Mouse (Mus musculus): ENCODE data around the gene Itga5.

Gene Itga5

GRCm38 (mm10) chr15:103365471-103366375, 840 bp downstream of the Itga5 start:
- in situ Hi-C loops (cut with MboI, MseI) = no loop called here

DNA sequence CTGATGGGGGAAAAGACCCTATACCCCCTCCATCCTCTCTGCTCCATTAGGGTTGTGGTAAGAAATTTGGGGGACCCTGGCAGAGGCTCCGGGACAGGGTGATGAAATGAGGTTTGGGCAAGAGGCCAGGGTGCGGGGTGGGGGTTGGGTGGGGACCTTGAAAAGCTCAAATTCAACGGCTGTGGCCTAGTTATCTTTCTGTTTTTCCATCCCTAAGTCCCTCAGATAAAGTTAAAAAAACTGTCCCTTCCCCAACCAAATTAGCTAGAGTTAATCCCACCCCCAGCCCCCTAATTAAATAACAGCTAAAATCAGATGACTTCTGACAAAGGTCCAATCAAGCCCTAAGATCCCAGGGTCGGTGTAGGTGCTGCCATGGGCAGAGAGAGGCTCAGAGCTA, 1.8 kb downstream of the Itga5 start:
- in situ Hi-C loops (cut with MboI, MseI) = no loop called here

- in situ Hi-C loops (cut with MboI, MseI) = no loop called here
These were observed 2.8 kb downstream of the Itga5 start for GRCm38 (mm10) chr15:103363809-103364208.

GRCm38 (mm10) chr15:103362950-103363349, 3.6 kb downstream of the Itga5 start:
- in situ Hi-C loops (cut with MboI, MseI) = no loop called here

- in situ Hi-C loops (cut with MboI, MseI) = no loop called here
These were observed 4.2 kb downstream of the Itga5 start for GRCm38 (mm10) chr15:103362333-103362732.

GRCm38 (mm10) chr15:103361269-103361668, 5.3 kb downstream of the Itga5 start:
- in situ Hi-C loops (cut with MboI, MseI) = no loop called here

- in situ Hi-C loops (cut with MboI, MseI) = no loop called here
These were observed 6.5 kb downstream of the Itga5 start for GRCm38 (mm10) chr15:103359869-103360602.

GRCm38 (mm10) chr15:103359122-103359510, 7.4 kb downstream of the Itga5 start:
- in situ Hi-C loops (cut with MboI, MseI) = no loop called here

DNA sequence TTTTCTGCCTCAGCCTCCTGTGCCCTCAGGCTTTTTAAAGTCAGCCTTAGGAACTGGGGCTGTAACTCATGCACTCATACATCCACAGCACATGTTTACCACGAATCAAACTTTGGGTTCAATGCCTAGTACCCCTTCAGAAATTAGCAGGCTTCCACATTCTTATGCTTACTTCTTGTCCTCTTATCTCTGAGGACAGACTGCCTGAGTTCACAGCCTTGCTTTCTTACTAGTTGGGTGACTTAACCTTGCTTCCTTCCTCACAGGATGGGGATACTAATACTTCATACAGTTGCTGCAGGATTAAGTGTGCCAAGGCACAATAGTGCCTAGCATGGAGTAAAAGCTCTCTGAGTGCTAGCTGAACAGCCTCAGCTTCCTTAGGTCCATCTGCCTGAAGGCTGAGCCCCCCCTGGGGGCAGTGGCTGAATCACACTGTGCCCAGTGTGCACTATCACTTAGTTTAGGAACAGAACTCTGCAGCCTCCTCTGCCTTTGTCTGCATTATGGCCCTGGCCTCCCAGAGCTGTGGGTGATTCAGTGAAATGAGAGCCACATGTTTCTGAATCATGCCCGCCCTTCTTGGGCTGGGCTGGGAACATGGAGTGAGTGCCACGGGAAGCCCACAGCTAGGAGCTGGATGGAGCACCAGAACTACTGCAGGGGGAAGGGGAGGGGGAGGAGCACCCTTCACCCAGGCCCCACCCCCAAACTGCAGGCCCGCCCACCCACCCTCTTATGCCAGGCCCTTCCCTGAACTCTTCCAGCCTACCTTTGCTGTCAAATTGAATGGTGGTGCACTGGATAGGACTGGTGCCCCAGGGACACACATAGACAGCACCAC, 8.1 kb downstream of the Itga5 start:
- in situ Hi-C loops (cut with MboI, MseI) = no loop called here

GRCm38 (mm10) chr15:103357817-103358216, 8.7 kb downstream of the Itga5 start:
- in situ Hi-C loops (cut with MboI, MseI) = no loop called here

DNA sequence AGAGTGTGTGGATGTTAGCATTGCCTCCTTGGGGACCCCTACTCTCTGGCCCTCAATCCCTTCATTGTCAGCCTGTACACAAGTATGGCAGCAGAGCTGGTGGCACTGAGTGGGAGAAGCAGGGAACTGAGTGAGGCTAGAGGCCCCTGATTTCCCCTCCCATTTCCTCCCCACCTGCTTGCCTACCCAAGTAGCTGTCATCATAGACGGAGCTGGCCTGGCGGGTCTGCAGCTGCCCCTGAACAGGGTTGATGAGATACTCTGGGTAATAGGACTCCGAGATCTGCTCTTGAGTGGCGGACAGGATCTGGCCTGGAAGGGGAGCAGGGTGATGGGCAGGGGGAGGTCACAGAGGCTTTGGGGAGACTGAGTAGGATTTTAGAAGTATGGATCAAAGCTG, 10.4 kb downstream of the Itga5 start:
- in situ Hi-C loops (cut with MboI, MseI) = no loop called here

GRCm38 (mm10) chr15:103355420-103355819, 11.1 kb downstream of the Itga5 start:
- in situ Hi-C loops (cut with MboI, MseI) = no loop called here

- in situ Hi-C loops (cut with MboI, MseI) = loop anchor here in 1 of 2 experiments (5.0 kb wide), 2 partner anchors 33 to 88 kb away; no protein-coding TSS in a partner anchor
These were observed 11.9 kb downstream of the Itga5 start for GRCm38 (mm10) chr15:103354690-103355089.

GRCm38 (mm10) chr15:103353511-103354256, 12.9 kb downstream of the Itga5 start:
- in situ Hi-C loops (cut with MboI, MseI) = loop anchor here in 1 of 2 experiments (5.0 kb wide), 2 partner anchors 34 to 89 kb away; no protein-coding TSS in a partner anchor

- in situ Hi-C loops (cut with MboI, MseI) = loop anchor here in 1 of 2 experiments (5.0 kb wide), 2 partner anchors 34 to 89 kb away; no protein-coding TSS in a partner anchor
These were observed 13.7 kb downstream of the Itga5 start for GRCm38 (mm10) chr15:103352856-103353255.

DNA sequence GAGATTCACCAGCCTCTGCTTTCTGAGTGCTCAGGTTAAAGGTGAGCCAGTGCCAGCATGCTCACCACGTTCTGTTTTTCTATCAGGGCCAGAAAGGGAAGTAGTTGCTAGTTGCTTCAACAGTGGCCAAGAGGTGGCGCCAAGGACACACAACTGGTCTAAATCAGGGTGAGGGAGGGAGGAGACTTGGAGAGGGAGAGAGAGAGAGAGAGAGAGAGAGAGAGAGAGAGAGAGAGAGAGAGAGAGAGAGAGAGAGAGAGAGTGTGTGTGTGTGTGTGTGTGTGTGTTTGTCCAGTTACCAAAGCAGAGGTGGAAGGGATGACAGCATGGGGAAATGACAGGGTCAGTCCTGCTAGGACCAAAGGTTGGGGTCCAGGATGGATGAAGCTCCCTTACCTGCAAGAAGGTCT, 19.3 kb downstream of the Itga5 start:
- in situ Hi-C loops (cut with MboI, MseI) = loop anchor here in 1 of 2 experiments (5.0 kb wide), 1 partner anchor 105 kb away; the partner anchor contains the start of gene Nckap1l

DNA sequence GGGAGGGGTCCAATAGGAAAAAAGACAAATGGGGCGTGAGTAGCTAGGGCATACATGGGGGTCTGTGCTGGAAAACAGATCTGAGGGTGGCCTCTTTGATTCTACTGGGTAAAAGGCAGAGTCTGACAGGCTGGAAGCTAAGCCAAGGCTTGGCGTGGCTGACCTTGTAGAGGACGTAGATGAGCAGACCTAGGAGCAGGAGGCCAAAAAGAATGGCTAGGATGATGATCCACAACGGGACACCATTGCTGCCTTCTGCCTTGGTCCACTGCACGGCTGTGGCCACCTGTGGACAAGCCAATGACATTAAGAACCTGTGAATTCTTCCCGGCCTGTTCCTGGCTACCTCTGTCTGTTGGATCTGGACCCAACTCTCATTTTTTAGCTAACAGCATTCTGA, 20.8 kb downstream of the Itga5 start:
- in situ Hi-C loops (cut with MboI, MseI) = loop anchor here in 1 of 2 experiments (5.0 kb wide), 1 partner anchor 107 kb away; the partner anchor contains the start of gene Nckap1l

DNA sequence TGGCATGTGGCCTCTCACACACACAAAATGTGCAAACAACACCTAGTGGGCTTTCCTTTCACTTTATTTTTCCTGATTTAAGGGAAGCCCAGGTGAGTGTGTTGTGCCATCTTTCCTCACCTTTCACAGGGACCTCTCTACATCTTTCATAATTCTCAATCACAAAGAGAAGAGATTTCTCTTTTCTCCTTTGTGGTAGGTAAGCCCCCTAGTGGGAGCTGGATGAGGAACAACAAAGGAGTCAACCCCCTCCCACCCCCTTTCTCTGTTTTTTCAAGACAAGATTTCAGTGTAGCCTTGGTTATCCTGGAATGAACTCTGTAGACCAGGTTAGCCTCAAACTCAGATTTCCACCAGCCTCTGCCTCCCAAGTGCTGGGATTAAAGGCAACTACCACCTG, 23.0 kb downstream of the Itga5 start:
- in situ Hi-C loops (cut with MboI, MseI) = no loop called here

- in situ Hi-C loops (cut with MboI, MseI) = no loop called here
These were observed 23.6 kb downstream of the Itga5 start for GRCm38 (mm10) chr15:103343008-103343407.

- in situ Hi-C loops (cut with MboI, MseI) = no loop called here
These were observed 24.1 kb downstream of the Itga5 start for GRCm38 (mm10) chr15:103342415-103342814.

GRCm38 (mm10) chr15:103341547-103341946, 25.0 kb downstream of the Itga5 start:
- in situ Hi-C loops (cut with MboI, MseI) = no loop called here
